Mouse (Mus musculus) limb, embryonic 15.5 days (tissue): ENCODE measurements around the gene Gm49384. TPM values are rescaled to one million over a fixed set of nuclear protein-coding genes. Genes with fewer than 3 reads are reported as not detected.
"Not testable (repeated sequence)": the region's sequence is repeated elsewhere in the genome, so short reads cannot be mapped to it uniquely, and the experiment has no call there.

Experiments used
- ATAC-seq: fragments of 200-750 bp; cut with Nextera tagmentation; 2 replicates; pipeline ENCODE4 v1.8.0; 2017; ENCODE audit warnings: low read depth, moderate TSS enrichment; ENCODE audit not compliant: insufficient number of reproducible peaks, low FRiP score, low TSS enrichment
- H3K27ac ChIP-seq: fragments of 300-500 bp; sonication (generic); 2 replicates; pipeline ENCODE4 v1.5.1; 2015; ENCODE audit warnings: moderate library complexity, mild to moderate bottlenecking, inconsistent platforms
- H3K27me3 ChIP-seq: fragments of 300-500 bp; sonication (generic); 2 replicates; pipeline ENCODE4 v1.6.1; 2015; ENCODE audit warnings: inconsistent platforms
- H3K36me3 ChIP-seq: fragments of 300-500 bp; sonication (generic); 2 replicates; pipeline ENCODE4 v1.6.1; 2015; ENCODE audit warnings: inconsistent platforms
- H3K4me1 ChIP-seq: fragments of 300-500 bp; sonication (generic); 2 replicates; pipeline ENCODE4 v1.6.1; 2015; ENCODE audit warnings: inconsistent platforms
- H3K4me2 ChIP-seq: fragments of 300-500 bp; sonication (generic); 2 replicates; pipeline ENCODE4 v1.6.1; 2015; ENCODE audit warnings: mild to moderate bottlenecking, inconsistent platforms
- H3K4me3 ChIP-seq: fragments of 300-500 bp; sonication (generic); 2 replicates; pipeline ENCODE4 v1.5.1; 2015; ENCODE audit warnings: mild to moderate bottlenecking, inconsistent platforms
- H3K9ac ChIP-seq: fragments of 300-500 bp; sonication (generic); 2 replicates; pipeline ENCODE4 v1.6.1; 2015; ENCODE audit warnings: inconsistent platforms
- H3K9me3 ChIP-seq: fragments of 300-500 bp; sonication (generic); 2 replicates; pipeline ENCODE4 v1.6.1; 2016; ENCODE audit warnings: inconsistent platforms
- WGBS: fragments of 180-500 bp; shearing (Covaris S2); methylation state at CpG from one replicate; pipeline ENCODE4 v1.1.7; 2015; 5-methylcytosine and 5-hydroxymethylcytosine counted together
- polyA plus RNA-seq: library from polyadenylated mRNA; unstranded; fragments of >200 nt; fragmentation: Nextera tagmentation; extraction: Ambion mirVana; gene quantifications from 2 replicates; pipeline ENCODE4 v1.2.1, GENCODE M21; 2015

The Gm49384 gene
- polyA plus RNA-seq, 1 experiment from 2014 or later: 24.2 TPM

DNA sequence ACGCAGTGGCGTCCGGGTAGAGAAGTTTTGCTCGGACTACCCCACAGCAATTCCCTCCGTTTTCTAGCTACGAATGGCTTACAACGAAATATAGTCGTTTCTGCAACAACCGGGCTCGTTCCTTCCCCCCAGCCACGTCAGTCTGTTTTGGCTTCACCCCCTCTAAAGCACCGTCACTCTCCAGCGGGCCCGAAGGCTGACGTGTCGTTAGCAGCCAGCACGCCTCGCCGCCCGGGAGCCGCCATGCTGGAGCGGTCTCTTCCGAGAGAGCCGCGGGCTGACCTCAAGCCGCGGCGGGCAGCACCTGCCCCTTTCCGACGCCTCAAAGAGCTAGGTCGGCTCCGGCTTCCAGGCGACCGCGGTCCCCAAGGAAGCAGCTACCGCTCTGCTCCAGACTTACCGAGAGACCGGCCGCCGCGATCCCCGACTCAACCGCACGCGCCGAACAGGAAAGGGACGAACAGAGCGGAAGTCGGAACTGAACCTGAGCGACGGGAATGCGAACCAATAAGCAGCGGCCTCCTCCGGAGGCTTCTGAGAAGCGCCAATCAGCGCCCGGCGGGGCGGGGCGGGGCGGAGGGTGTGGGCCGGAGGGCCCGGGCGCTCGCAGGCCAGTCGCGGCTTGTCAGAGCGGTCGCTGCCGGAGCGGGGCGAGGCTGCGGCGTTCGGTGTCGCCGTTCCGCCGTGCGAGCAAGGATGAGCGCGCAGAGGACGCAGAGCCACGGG is 20.3 kb downstream of the Gm49384 start, which contains the start of the genes Rpl36al and Mgat2:
Gene Rpl36al (minus strand): TSS at position 501 of the 726 bp plus-strand sequence.
Gene Mgat2 (plus strand): TSS at position 575 of the 726 bp plus-strand sequence.
- ATAC-seq: peak; percentile 99
- Histone ChIP-seq H3K4me1 (peaks cover 17% of the 10 kb centered on the region), H3K27me3 (no peaks in the 10 kb centered on the region), H3K4me3 (peak within 1 kb of the TSS; percentile 89), H3K27ac (peak within 1 kb of the TSS; percentile 92), H3K9me3 (no peaks in the 10 kb centered on the region), H3K4me2 (peak within 1 kb of the TSS; percentile 80), H3K9ac (peak within 1 kb of the TSS; percentile 76), H3K36me3 (peaks cover 26% of the 10 kb centered on the region)
- under 1% methylated on average over 83 of the region's 84 CpGs for WGBS

DNA sequence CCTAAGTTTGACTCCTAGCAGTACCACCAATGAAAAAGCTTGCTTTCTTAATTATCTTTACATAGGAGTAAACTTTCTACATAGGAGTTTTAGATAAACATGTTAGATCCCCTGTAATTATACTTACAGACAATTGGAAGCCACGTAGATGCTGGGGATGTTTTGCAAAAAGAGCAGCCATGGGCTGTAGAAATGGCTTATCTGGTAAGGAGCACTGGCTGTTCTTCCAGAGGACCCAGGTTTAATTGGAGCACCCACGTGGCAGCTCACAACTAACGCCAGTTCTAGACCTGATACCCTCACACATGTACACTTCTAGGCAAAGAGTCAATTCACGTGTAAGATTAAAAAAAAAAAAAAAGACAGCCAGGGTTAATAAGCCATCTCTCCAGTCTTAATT is 22.3 kb downstream of the Gm49384 start:
- H3K4me1 ChIP-seq: peaks cover 12% of the 10 kb centered on the region
- peaks cover 13% of the 10 kb centered on the region for H3K36me3 ChIP-seq
- no peaks in the 10 kb centered on the region for H3K27me3 ChIP-seq
- H3K9me3 ChIP-seq: no peaks in the 10 kb centered on the region
- 88% methylated on average over 4 of the region's 4 CpGs for WGBS
- H3K9ac ChIP-seq: no peak overlapping the region
- H3K27ac ChIP-seq: no peak overlapping the region
- no peak overlapping the region for H3K4me2 ChIP-seq
- no peak overlapping the region for H3K4me3 ChIP-seq
- ATAC-seq: no peak

- H3K9ac ChIP-seq: no peak overlapping the region
- WGBS: 53% methylated on average over 5 of the region's 12 CpGs
- no peaks in the 10 kb centered on the region for H3K4me1 ChIP-seq
- no peak overlapping the region for H3K27ac ChIP-seq
- H3K36me3 ChIP-seq: peaks cover 28% of the 10 kb centered on the region
- H3K27me3 ChIP-seq: no peaks in the 10 kb centered on the region
- ATAC-seq: no peak
- H3K9me3 ChIP-seq: no peaks in the 10 kb centered on the region
- no peak overlapping the region for H3K4me3 ChIP-seq
- no peak overlapping the region for H3K4me2 ChIP-seq
Observed at GRCm38 (mm10) chr12:69179371-69179770, 24.7 kb downstream of the Gm49384 start.

- no peak overlapping the region for H3K27ac ChIP-seq
- no peak overlapping the region for H3K4me3 ChIP-seq
- H3K9ac ChIP-seq: no peak overlapping the region
- H3K4me1 ChIP-seq: no peaks in the 10 kb centered on the region
- no peaks in the 10 kb centered on the region for H3K9me3 ChIP-seq
- no peak overlapping the region for H3K4me2 ChIP-seq
- ATAC-seq: no peak
- 70% methylated on average over 3 of the region's 3 CpGs for WGBS
- peaks cover 28% of the 10 kb centered on the region for H3K36me3 ChIP-seq
- no peaks in the 10 kb centered on the region for H3K27me3 ChIP-seq
Observed at GRCm38 (mm10) chr12:69177526-69177925, 26.5 kb downstream of the Gm49384 start.

DNA sequence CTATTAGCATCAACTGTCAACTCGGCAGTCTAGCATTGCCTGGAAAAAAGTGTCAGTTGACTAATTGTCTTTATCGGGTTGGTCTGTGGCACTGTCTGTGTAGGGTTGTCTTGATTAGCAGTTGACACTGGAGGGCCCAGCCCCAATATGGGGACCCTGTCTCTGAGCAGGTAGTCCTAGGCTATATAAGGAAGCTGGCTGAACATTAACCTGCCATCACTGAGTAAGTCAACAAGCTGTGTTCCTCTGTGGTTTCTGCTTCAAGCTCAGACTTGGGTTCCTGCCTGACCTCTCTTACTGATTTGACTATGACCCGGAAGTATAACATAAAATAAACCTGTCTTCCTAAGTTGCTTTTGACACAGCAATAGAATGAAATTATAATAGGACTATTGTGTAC is 28.1 kb downstream of the Gm49384 start:
- Histone ChIP-seq H3K4me1 (no peaks in the 10 kb centered on the region), H3K27ac (no peak overlapping the region), H3K27me3 (no peaks in the 10 kb centered on the region), H3K9me3 (no peaks in the 10 kb centered on the region), H3K4me2 (no peak overlapping the region), H3K9ac (no peak overlapping the region), H3K36me3 (peaks cover 17% of the 10 kb centered on the region), H3K4me3 (no peak overlapping the region)
- WGBS: 87% methylated on average over 3 of the region's 3 CpGs
- ATAC-seq: no peak

GRCm38 (mm10) chr12:69171307-69171706 is 32.8 kb downstream of the Gm49384 start:
- WGBS: 95% methylated on average over 2 of the region's 2 CpGs
- ATAC-seq: no peak
- Histone ChIP-seq H3K4me3 (no peak overlapping the region), H3K27ac (no peak overlapping the region), H3K9me3 (no peaks in the 10 kb centered on the region), H3K27me3 (no peaks in the 10 kb centered on the region), H3K9ac (no peak overlapping the region), H3K4me1 (peaks cover 12% of the 10 kb centered on the region; the same call in 1 of the 2 replicates), H3K36me3 (peaks cover 16% of the 10 kb centered on the region; the same call in 1 of the 2 replicates), H3K4me2 (no peak overlapping the region)

GRCm38 (mm10) chr12:69168461-69169106 is 35.5 kb downstream of the Gm49384 start, which contains the start of gene Lrr1:
Gene Lrr1, plus strand, starts transcription at chr12:69168814.
- H3K4me2 ChIP-seq: peak within 1 kb of the TSS; percentile 81
- H3K4me1 ChIP-seq: peaks cover 12% of the 10 kb centered on the region; the same call in 1 of the 2 replicates
- under 1% methylated on average over 40 of the region's 40 CpGs for WGBS
- H3K4me3 ChIP-seq: peak within 1 kb of the TSS; percentile 79
- H3K9me3 ChIP-seq: no peaks in the 10 kb centered on the region
- peak within 1 kb of the TSS; percentile 59 for H3K9ac ChIP-seq
- peak; percentile 88 for ATAC-seq
- peak within 1 kb of the TSS; percentile 81 for H3K27ac ChIP-seq
- no peaks in the 10 kb centered on the region for H3K27me3 ChIP-seq
- H3K36me3 ChIP-seq: no peaks in the 10 kb centered on the region

GRCm38 (mm10) chr12:69167656-69168460 is 36.2 kb downstream of the Gm49384 start:
- Histone ChIP-seq H3K4me3 (peak overlapping the region; percentile 79), H3K27ac (peak overlapping the region; percentile 81), H3K36me3 (no peaks in the 10 kb centered on the region), H3K9ac (peak overlapping the region; percentile 59), H3K27me3 (no peaks in the 10 kb centered on the region), H3K4me2 (peak overlapping the region; percentile 81), H3K9me3 (no peaks in the 10 kb centered on the region), H3K4me1 (peaks cover 12% of the 10 kb centered on the region; the same call in 1 of the 2 replicates)
- ATAC-seq: 0 out of 2 replicates have a peak, but pooled peaks have one; percentile 25
- WGBS: 7% methylated on average over 18 of the region's 18 CpGs

DNA sequence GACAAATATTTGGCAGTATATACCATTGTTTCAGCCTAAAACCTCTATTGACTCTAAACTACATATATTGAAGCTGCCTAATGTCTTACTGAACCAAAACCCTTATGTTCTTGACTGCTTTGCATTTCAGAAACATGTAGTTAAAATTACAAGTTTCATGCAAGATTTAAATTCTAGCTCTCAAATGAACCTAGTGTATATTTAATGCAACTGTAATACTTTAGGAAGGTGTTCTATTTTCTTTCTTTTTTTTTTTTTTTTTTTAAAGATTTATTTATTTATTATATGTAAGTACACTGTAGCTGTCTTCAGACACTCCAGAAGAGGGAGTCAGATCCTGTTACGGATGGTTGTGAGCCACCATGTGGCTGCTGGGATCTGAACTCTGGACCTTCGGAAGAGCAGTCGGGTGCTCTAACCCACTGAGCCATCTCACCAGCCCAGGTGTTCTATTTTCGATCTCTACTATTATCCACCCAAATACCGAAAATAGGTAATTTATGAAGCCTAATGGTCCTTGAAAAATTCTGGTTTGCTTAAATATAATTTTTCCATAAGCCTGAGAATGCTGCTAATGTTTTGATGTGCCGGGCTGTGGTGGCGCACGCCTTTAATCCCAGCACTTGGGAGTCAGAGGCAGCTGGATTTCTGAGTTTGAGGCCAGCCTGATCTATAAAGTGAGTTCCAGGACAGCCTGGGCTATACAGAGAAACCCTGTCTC is 37.0 kb downstream of the Gm49384 start:
- peaks cover 12% of the 10 kb centered on the region; the same call in 1 of the 2 replicates for H3K4me1 ChIP-seq
- ATAC-seq, H3K4me2 ChIP-seq, H3K9me3 ChIP-seq, H3K27me3 ChIP-seq, H3K36me3 ChIP-seq, H3K4me3 ChIP-seq, H3K9ac ChIP-seq, H3K27ac ChIP-seq: not testable (repeated sequence)
- WGBS: 69% methylated on average over 8 of the region's 8 CpGs

- Histone ChIP-seq H3K36me3 (no peaks in the 10 kb centered on the region), H3K4me1 (peaks cover 10% of the 10 kb centered on the region; the same call in 1 of the 2 replicates), H3K9ac (no peak overlapping the region), H3K4me3 (no peak overlapping the region), H3K4me2 (no peak overlapping the region), H3K27me3 (no peaks in the 10 kb centered on the region), H3K27ac (no peak overlapping the region), H3K9me3 (no peaks in the 10 kb centered on the region)
- WGBS: 41% methylated on average over 3 of the region's 3 CpGs
- no peak for ATAC-seq
Observed at GRCm38 (mm10) chr12:69164904-69165303, 39.2 kb downstream of the Gm49384 start.

GRCm38 (mm10) chr12:69163586-69163985 is 40.5 kb downstream of the Gm49384 start:
- not testable (repeated sequence) for H3K4me2 ChIP-seq, H3K27ac ChIP-seq, ATAC-seq, H3K36me3 ChIP-seq, H3K4me1 ChIP-seq, H3K9ac ChIP-seq, H3K27me3 ChIP-seq, H3K9me3 ChIP-seq, H3K4me3 ChIP-seq
- whole genome bisulfite sequencing: 81% methylated on average over 4 of the region's 4 CpGs
